Mouse (Mus musculus) embryonic facial prominence, embryonic 14.5 days (tissue): ENCODE measurements around the gene Ube3b. TPM values are rescaled to one million over a fixed set of nuclear protein-coding genes. Genes with fewer than 3 reads are reported as not detected.

Source experiments
- ATAC-seq: fragments of 200-750 bp; cut with Nextera tagmentation; 2 replicates; pipeline ENCODE4 v1.8.0; 2017; ENCODE audit warnings: low read depth, moderate number of reproducible peaks, moderate TSS enrichment
- DNase-seq: peaks from one replicate; pipeline ENCODE4 v3.0.0-alpha.2; 2015; ENCODE audit warnings: low spot score
- H3K27ac ChIP-seq: fragments of 300-500 bp; sonication (generic); replicated peaks from 2 replicates; pipeline ENCODE4 v1.5.1; 2014; ENCODE audit warnings: low read depth, mild to moderate bottlenecking, low read length, moderate library complexity
- H3K27me3 ChIP-seq: fragments of 300-500 bp; sonication (generic); replicated peaks from 2 replicates; pipeline ENCODE4 v1.6.1; 2014; ENCODE audit warnings: low read length; ENCODE audit not compliant: control insufficient read depth, insufficient read depth
- H3K36me3 ChIP-seq: fragments of 300-500 bp; sonication (generic); 2 replicates; pipeline ENCODE4 v1.6.1; 2014; ENCODE audit warnings: low read length, mixed read lengths; ENCODE audit not compliant: control insufficient read depth, insufficient read depth
- H3K4me1 ChIP-seq: fragments of 300-500 bp; sonication (generic); 2 replicates; pipeline ENCODE4 v1.6.1; 2014; ENCODE audit warnings: antibody characterized with exemption, low read length; ENCODE audit not compliant: control insufficient read depth, insufficient read depth
- H3K4me2 ChIP-seq: fragments of 300-500 bp; sonication (generic); 2 replicates; pipeline ENCODE4 v1.6.1; 2014; ENCODE audit warnings: low read depth, mild to moderate bottlenecking, low read length, moderate library complexity, mixed read lengths
- H3K4me3 ChIP-seq: fragments of 300-500 bp; sonication (generic); 2 replicates; pipeline ENCODE4 v1.5.1; 2014; ENCODE audit warnings: low read depth, mild to moderate bottlenecking, low read length
- H3K9ac ChIP-seq: fragments of 300-500 bp; sonication (generic); 2 replicates; pipeline ENCODE4 v1.6.1; 2014; ENCODE audit warnings: low read depth, mild to moderate bottlenecking, low read length, moderate library complexity, mixed read lengths
- H3K9me3 ChIP-seq: fragments of 300-500 bp; sonication (generic); 2 replicates; pipeline ENCODE4 v1.6.1; 2016; ENCODE audit warnings: low read length; ENCODE audit not compliant: control insufficient read depth
- WGBS: fragments of 180-500 bp; shearing (Covaris S2); extraction: QIAGEN DNeasy Blood & Tissue Kit; methylation state at CpG from one replicate; pipeline ENCODE4 v1.1.7; 2014; 5-methylcytosine and 5-hydroxymethylcytosine counted together
- polyA plus RNA-seq: library from polyadenylated mRNA; unstranded; fragments of >200 nt; fragmentation: Nextera tagmentation; extraction: Ambion mirVana; gene quantifications from 2 replicates; pipeline ENCODE4 v1.2.1, GENCODE M21; 2014

Ube3b gene
- polyA plus RNA-seq, 1 experiment from 2014 or later, result 44.5 TPM

- 70% methylated on average over 8 of the region's 9 CpGs for WGBS
- no peaks in the 10 kb centered on the region for H3K9me3 ChIP-seq
- peaks cover 22% of the 10 kb centered on the region for H3K36me3 ChIP-seq
- H3K4me2 ChIP-seq, result no peak overlapping the region
- no peaks in the 10 kb centered on the region for H3K27me3 ChIP-seq
- H3K4me3 ChIP-seq, result no peak overlapping the region
- H3K9ac ChIP-seq, result no peak overlapping the region
- peak; percentile 32; the same call in 1 of the 2 replicates for ATAC-seq
- H3K27ac ChIP-seq, result no peak overlapping the region
- H3K4me1 ChIP-seq, result peaks cover 4% of the 10 kb centered on the region; the same call in 1 of the 2 replicates
- DNase-seq, result peak; percentile 37
Measured at GRCm38 (mm10) chr5:114456287-114456686, 75.9 kb downstream of the Ube3b start.

- Histone ChIP-seq H3K9me3 (no peaks in the 10 kb centered on the region), H3K4me2 (no peak overlapping the region), H3K4me3 (no peak overlapping the region), H3K9ac (no peak overlapping the region), H3K4me1 (peaks cover 4% of the 10 kb centered on the region; the same call in 1 of the 2 replicates), H3K36me3 (peaks cover 14% of the 10 kb centered on the region; the same call in 1 of the 2 replicates), H3K27ac (no peak overlapping the region), H3K27me3 (no peaks in the 10 kb centered on the region)
- WGBS, result 79% methylated on average over 16 of the region's 16 CpGs
- no peak for DNase-seq
- no peak for ATAC-seq
Measured at GRCm38 (mm10) chr5:114456995-114457605, 76.7 kb downstream of the Ube3b start.

GRCm38 (mm10) chr5:114461238-114461637 is 80.8 kb downstream of the Ube3b start:
- Histone ChIP-seq H3K27ac (no peak overlapping the region), H3K9me3 (no peaks in the 10 kb centered on the region), H3K36me3 (no peaks in the 10 kb centered on the region), H3K4me1 (peaks cover 4% of the 10 kb centered on the region; the same call in 1 of the 2 replicates), H3K4me2 (no peak overlapping the region), H3K9ac (no peak overlapping the region), H3K27me3 (no peaks in the 10 kb centered on the region), H3K4me3 (no peak overlapping the region)
- DNase-seq (peak; percentile 70), ATAC-seq (peak; percentile 48)
- 2% methylated on average over 5 of the region's 7 CpGs for WGBS

GRCm38 (mm10) chr5:114462067-114463040 is 81.9 kb downstream of the Ube3b start:
- WGBS, result 83% methylated on average over 23 of the region's 24 CpGs
- no peak overlapping the region for H3K4me3 ChIP-seq
- ATAC-seq, result no peak

GRCm38 (mm10) chr5:114464561-114464960 is 84.2 kb downstream of the Ube3b start:
- H3K9me3 ChIP-seq, result no peaks in the 10 kb centered on the region
- H3K27me3 ChIP-seq, result no peaks in the 10 kb centered on the region
- DNase-seq, result no peak
- no peaks in the 10 kb centered on the region for H3K36me3 ChIP-seq
- no peak overlapping the region for H3K4me2 ChIP-seq
- H3K4me1 ChIP-seq, result peaks cover 10% of the 10 kb centered on the region
- no peak overlapping the region for H3K4me3 ChIP-seq
- H3K9ac ChIP-seq, result no peak overlapping the region
- no peak overlapping the region for H3K27ac ChIP-seq
- 81% methylated on average over 2 of the region's 2 CpGs for WGBS
- no peak for ATAC-seq

More at GRCm38 (mm10) chr5:114462067-114463040, 81.9 kb downstream of the Ube3b start:
- no peaks in the 10 kb centered on the region for H3K36me3 ChIP-seq
- no peak for DNase-seq
- peaks cover 4% of the 10 kb centered on the region; the same call in 1 of the 2 replicates for H3K4me1 ChIP-seq
- no peak overlapping the region for H3K4me2 ChIP-seq
- H3K27ac ChIP-seq, result no peak overlapping the region
- no peaks in the 10 kb centered on the region for H3K9me3 ChIP-seq
- no peaks in the 10 kb centered on the region for H3K27me3 ChIP-seq
- no peak overlapping the region for H3K9ac ChIP-seq

GRCm38 (mm10) chr5:114465641-114466040 is 85.2 kb downstream of the Ube3b start:
- Histone ChIP-seq H3K27ac (no peak overlapping the region), H3K4me2 (no peak overlapping the region), H3K9me3 (no peaks in the 10 kb centered on the region), H3K27me3 (no peaks in the 10 kb centered on the region), H3K4me1 (peaks cover 7% of the 10 kb centered on the region; the same call in 1 of the 2 replicates), H3K9ac (no peak overlapping the region), H3K36me3 (no peaks in the 10 kb centered on the region), H3K4me3 (no peak overlapping the region)
- DNase-seq (no peak), ATAC-seq (no peak)
- 49% methylated on average over 7 of the region's 7 CpGs for whole genome bisulfite sequencing

- Histone ChIP-seq H3K36me3 (no peaks in the 10 kb centered on the region), H3K9ac (peak overlapping the region; percentile 49), H3K9me3 (0 out of 2 replicates have a peak, but pooled peaks cover 5% of the 10 kb centered on the region), H3K4me1 (peaks cover 7% of the 10 kb centered on the region; the same call in 1 of the 2 replicates), H3K27me3 (no peaks in the 10 kb centered on the region; the same call in 1 of the 2 replicates), H3K27ac (peak overlapping the region; percentile 23), H3K4me2 (peak overlapping the region; percentile 60), H3K4me3 (peak overlapping the region; percentile 32)
- ATAC-seq (peak; percentile 41), DNase-seq (peak; percentile 79)
- 2% methylated on average over 11 of the region's 11 CpGs for WGBS
Measured at GRCm38 (mm10) chr5:114467019-114467418, 86.6 kb downstream of the Ube3b start.

- DNase-seq, result peak; percentile 95
- WGBS, result 3% methylated on average over 12 of the region's 13 CpGs
- Histone ChIP-seq H3K9ac (peak overlapping the region; percentile 49), H3K4me2 (peak overlapping the region; percentile 60), H3K9me3 (0 out of 2 replicates have a peak, but pooled peaks cover 5% of the 10 kb centered on the region), H3K36me3 (no peaks in the 10 kb centered on the region), H3K4me3 (peak overlapping the region; percentile 32), H3K4me1 (peaks cover 7% of the 10 kb centered on the region; the same call in 1 of the 2 replicates), H3K27me3 (no peaks in the 10 kb centered on the region; the same call in 1 of the 2 replicates), H3K27ac (peak overlapping the region; percentile 23; the same call in 1 of the 2 replicates)
- ATAC-seq, result peak; percentile 93
Measured at GRCm38 (mm10) chr5:114467430-114467829, 87.0 kb downstream of the Ube3b start.
